Mouse (Mus musculus) C2C12 (cell line): ENCODE data around the gene Tnfrsf8.

Experiments
- CTCF ChIP-seq: IDR thresholded peaks from one replicate; pipeline ENCODE4 v1.5.1; 2011; ENCODE audit not compliant: control insufficient read depth, insufficient read depth, insufficient read length
- USF1 ChIP-seq: IDR thresholded peaks from one replicate; pipeline ENCODE4 v1.6.1; 2011; ENCODE audit warnings: low read depth, mild to moderate bottlenecking, control low read depth, moderate library complexity

GRCm38 (mm10) chr4:145236027-145236426 is 78.9 kb downstream of the Tnfrsf8 start:
- TF ChIP-seq CTCF (no peak), USF1 (no peak)
